Mouse (Mus musculus): ENCODE results near the gene Plekha5. TPM values are rescaled to one million over a fixed set of nuclear protein-coding genes. Genes with fewer than 3 reads are reported as not detected.
A peak's percentile ranks its signal among the peaks of the same experiment; 100 is the strongest.

Gene Plekha5
- polyA plus RNA-seq, 1 experiment from 2014 or later, result 33.5 TPM

DNA sequence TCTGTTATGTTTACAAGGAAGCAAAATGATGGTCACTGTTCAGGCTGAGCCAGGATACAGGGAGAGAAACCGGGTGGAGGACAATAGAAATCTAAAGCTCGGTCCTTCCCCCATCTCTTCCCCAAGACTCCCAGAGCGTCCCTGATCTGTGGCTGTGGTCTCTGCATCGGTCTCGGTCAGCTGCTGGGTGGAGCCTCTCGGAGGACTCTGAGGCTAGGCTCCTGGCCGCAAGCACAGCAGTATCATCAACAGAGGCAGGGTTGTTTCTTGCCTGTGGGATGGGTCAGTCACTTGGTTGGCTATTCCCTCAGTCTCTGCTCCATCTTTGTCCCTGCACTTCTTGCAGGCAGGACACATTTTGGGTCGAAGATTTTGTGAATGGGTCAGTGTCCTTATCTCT, 88.6 kb downstream of the Plekha5 start:
- H3K27me3 ChIP-seq (replicated peaks; ENCODE audit: control insufficient read depth, insufficient read depth, low read length), result no peaks in the 10 kb centered on the region
- H3K36me3 ChIP-seq (ENCODE audit: control insufficient read depth, insufficient read depth), result no peaks in the 10 kb centered on the region
- ATAC-seq, result no peak
- peaks cover 9% of the 10 kb centered on the region; the same call in 1 of the 2 replicates for H3K4me1 ChIP-seq (replicated peaks; ENCODE audit: control insufficient read depth, insufficient read depth, low read length)
- no peaks in the 10 kb centered on the region for H3K9me3 ChIP-seq (ENCODE audit: control insufficient read depth, low read length)
- H3K4me3 ChIP-seq (replicated peaks; ENCODE audit: low read length), result no peak overlapping the region
- WGBS, result 62% methylated on average over 8 of the region's 8 CpGs
- no peak overlapping the region for H3K27ac ChIP-seq (ENCODE audit: low read length)
- H3K9ac ChIP-seq (replicated peaks; ENCODE audit: low read depth, low read length), result no peak overlapping the region
- no peak overlapping the region for H3K4me2 ChIP-seq (ENCODE audit: low read length)

DNA sequence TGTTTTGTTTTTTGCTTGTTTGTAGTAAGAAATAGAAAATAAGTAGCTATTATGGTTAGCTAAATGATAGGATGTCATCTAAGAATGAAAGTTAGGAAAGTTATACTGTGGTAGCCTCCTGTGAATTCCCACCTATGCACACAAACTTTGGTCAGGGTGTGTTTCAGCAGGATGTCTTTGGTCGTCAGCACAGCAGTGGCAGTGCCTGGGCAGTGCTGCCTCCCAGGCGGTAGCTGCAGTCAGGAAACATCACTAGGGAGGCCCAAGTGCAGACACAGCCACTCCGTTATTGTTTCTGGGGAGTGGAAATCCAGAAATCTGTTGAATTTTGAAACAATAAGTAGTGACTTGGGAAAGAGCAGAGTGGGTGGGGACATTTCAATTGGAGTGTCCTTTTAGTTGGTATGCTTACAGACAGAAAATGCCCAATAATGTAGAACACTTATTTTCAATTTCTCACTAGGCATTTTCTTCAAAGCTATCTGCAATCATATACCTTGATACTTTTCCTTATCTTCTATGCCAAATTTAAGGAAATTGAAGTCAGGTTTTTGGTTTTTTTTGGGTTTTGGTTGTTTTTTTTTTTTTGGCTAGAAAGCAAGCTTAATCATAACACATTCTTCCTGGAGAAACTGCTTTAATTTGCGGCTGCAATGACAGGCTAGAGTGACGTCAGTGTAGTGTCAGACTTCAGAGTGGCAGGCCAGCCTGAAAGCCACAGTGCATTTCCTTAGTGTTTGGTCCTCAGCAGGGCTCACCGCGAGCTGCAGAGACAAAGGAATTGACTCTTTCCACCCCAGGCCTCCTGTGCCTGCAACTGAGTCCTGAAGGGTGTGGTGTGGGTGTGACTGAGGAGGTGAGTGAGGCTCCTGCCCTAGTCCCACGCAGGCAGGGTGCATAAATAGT, 90.6 kb downstream of the Plekha5 start:
- Histone ChIP-seq H3K27ac (ENCODE audit: low read length) (no peak overlapping the region), H3K9ac (replicated peaks; ENCODE audit: low read depth, low read length) (no peak overlapping the region), H3K27me3 (replicated peaks; ENCODE audit: control insufficient read depth, insufficient read depth, low read length) (no peaks in the 10 kb centered on the region), H3K4me2 (ENCODE audit: low read length) (no peak overlapping the region), H3K4me3 (replicated peaks; ENCODE audit: low read length) (no peak overlapping the region), H3K4me1 (replicated peaks; ENCODE audit: control insufficient read depth, insufficient read depth, low read length) (peaks cover 13% of the 10 kb centered on the region), H3K9me3 (ENCODE audit: control insufficient read depth, low read length) (no peaks in the 10 kb centered on the region), H3K36me3 (ENCODE audit: control insufficient read depth, insufficient read depth) (no peaks in the 10 kb centered on the region)
- 0 out of 2 replicates have a peak, but pooled peaks have one; percentile 17 for ATAC-seq
- 10% methylated on average over 8 of the region's 8 CpGs for WGBS

DNA sequence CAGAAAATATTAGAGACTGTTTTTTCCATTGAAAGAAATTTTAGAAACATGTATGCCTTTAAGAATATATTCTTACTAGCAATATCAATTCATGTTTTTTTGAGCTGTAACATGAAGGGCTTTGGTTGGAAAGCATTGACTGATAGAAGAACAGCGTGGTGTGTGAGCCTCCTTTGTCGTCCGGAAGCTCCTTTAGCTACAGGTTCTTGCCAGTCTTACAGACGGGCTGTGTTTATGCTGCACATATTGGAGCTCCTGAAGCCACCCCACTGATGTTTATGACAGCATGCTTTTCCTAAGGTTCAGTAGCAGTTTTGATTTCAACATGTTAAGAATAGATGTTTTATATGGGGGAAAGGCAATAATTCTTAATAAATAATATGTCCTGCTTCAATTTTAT, 91.7 kb downstream of the Plekha5 start:
- 43% methylated on average over 4 of the region's 4 CpGs for WGBS
- H3K4me1 ChIP-seq (replicated peaks; ENCODE audit: control insufficient read depth, insufficient read depth, low read length), result peaks cover 17% of the 10 kb centered on the region
- H3K36me3 ChIP-seq (ENCODE audit: control insufficient read depth, insufficient read depth), result no peaks in the 10 kb centered on the region
- no peak overlapping the region for H3K27ac ChIP-seq (ENCODE audit: low read length)
- H3K9me3 ChIP-seq (ENCODE audit: control insufficient read depth, low read length), result no peaks in the 10 kb centered on the region
- no peak overlapping the region for H3K4me3 ChIP-seq (replicated peaks; ENCODE audit: low read length)
- no peak for ATAC-seq
- no peak overlapping the region for H3K4me2 ChIP-seq (ENCODE audit: low read length)
- H3K27me3 ChIP-seq (replicated peaks; ENCODE audit: control insufficient read depth, insufficient read depth, low read length), result no peaks in the 10 kb centered on the region
- H3K9ac ChIP-seq (replicated peaks; ENCODE audit: low read depth, low read length), result no peak overlapping the region

DNA sequence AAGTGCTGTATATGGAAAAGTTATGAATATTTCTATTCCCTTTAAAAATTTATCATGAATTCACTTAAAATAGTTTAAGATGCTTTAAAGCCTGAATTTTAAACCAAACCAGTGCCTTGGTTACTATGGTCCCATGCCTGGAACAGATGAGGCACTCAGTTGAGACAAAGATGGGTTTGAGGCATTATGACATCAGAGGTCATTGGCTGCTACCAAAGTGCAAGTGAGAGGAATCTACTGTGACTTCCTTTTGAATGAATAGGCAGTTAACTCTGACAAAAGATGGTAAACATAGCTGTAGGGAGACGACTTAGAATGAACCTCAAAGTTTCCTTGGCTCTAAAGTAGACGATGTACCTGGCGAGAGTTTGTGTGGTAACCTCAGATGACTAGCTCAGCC, 92.3 kb downstream of the Plekha5 start:
- no peak for ATAC-seq
- WGBS, result 78% methylated on average over 3 of the region's 3 CpGs
- no peak overlapping the region for H3K4me3 ChIP-seq (replicated peaks; ENCODE audit: low read length)

DNA sequence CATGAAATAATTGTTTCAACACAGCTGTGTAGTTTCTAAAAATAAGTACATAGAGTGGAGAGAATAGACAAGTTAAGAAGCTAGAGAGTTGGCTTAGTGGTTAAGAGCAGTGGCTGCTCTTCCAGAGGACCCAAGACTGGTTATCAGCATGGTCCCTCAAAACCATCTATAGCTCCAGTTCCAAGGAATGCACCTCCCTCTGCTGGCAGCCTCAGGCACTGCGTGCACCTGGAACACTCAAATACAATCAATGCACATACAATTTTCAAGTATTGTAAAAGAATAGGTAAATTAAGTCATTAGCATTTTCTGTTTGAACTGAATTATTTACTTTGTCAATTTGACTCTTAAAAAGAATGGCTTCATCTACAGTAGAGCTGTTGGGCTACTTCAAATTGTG, 93.3 kb downstream of the Plekha5 start:
- 74% methylated on average over 1 of the region's 1 CpGs for WGBS
- ATAC-seq, result no peak
- H3K36me3 ChIP-seq (ENCODE audit: control insufficient read depth, insufficient read depth), result no peaks in the 10 kb centered on the region
- H3K27ac ChIP-seq (ENCODE audit: low read length), result no peak overlapping the region
- no peak overlapping the region for H3K4me2 ChIP-seq (ENCODE audit: low read length)
- no peaks in the 10 kb centered on the region for H3K9me3 ChIP-seq (ENCODE audit: control insufficient read depth, low read length)
- peaks cover 17% of the 10 kb centered on the region for H3K4me1 ChIP-seq (replicated peaks; ENCODE audit: control insufficient read depth, insufficient read depth, low read length)
- no peaks in the 10 kb centered on the region for H3K27me3 ChIP-seq (replicated peaks; ENCODE audit: control insufficient read depth, insufficient read depth, low read length)
- H3K4me3 ChIP-seq (replicated peaks; ENCODE audit: low read length), result no peak overlapping the region
- H3K9ac ChIP-seq (replicated peaks; ENCODE audit: low read depth, low read length), result no peak overlapping the region

More for the DNA sequence above, 92.3 kb downstream of the Plekha5 start:
- no peak overlapping the region for H3K4me2 ChIP-seq (ENCODE audit: low read length)
- H3K36me3 ChIP-seq (ENCODE audit: control insufficient read depth, insufficient read depth), result no peaks in the 10 kb centered on the region
- peaks cover 17% of the 10 kb centered on the region for H3K4me1 ChIP-seq (replicated peaks; ENCODE audit: control insufficient read depth, insufficient read depth, low read length)
- H3K27ac ChIP-seq (ENCODE audit: low read length), result no peak overlapping the region
- H3K27me3 ChIP-seq (replicated peaks; ENCODE audit: control insufficient read depth, insufficient read depth, low read length), result no peaks in the 10 kb centered on the region
- H3K9me3 ChIP-seq (ENCODE audit: control insufficient read depth, low read length), result no peaks in the 10 kb centered on the region
- no peak overlapping the region for H3K9ac ChIP-seq (replicated peaks; ENCODE audit: low read depth, low read length)

DNA sequence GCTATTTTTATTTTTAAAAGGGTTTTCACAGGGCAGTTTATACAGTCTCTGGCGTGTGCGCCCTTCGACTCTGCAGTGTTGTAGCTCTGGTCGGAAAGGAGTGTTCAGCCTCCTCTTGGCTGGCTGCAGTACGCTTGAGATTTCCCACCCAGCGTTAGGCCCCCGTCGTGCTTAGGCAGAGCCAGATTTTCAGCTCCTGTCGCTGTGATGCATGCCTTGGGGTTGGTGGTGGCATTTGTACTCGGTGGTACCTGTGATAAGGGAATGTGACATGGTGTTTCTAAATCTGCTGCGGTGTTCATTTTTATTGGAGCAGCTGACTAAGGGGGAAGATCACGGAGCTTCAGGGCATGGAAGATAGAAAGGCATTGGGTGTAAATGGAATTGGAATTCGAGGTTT, 95.2 kb downstream of the Plekha5 start:
- peaks cover 17% of the 10 kb centered on the region for H3K4me1 ChIP-seq (replicated peaks; ENCODE audit: control insufficient read depth, insufficient read depth, low read length)
- H3K9me3 ChIP-seq (ENCODE audit: control insufficient read depth, low read length), result no peaks in the 10 kb centered on the region
- no peak overlapping the region for H3K4me3 ChIP-seq (replicated peaks; ENCODE audit: low read length)
- H3K27me3 ChIP-seq (replicated peaks; ENCODE audit: control insufficient read depth, insufficient read depth, low read length), result no peaks in the 10 kb centered on the region
- H3K4me2 ChIP-seq (ENCODE audit: low read length), result no peak overlapping the region
- 0 out of 2 replicates have a peak, but pooled peaks have one; percentile 24 for ATAC-seq
- H3K36me3 ChIP-seq (ENCODE audit: control insufficient read depth, insufficient read depth), result no peaks in the 10 kb centered on the region
- WGBS, result 57% methylated on average over 13 of the region's 13 CpGs
- no peak overlapping the region for H3K9ac ChIP-seq (replicated peaks; ENCODE audit: low read depth, low read length)
- peak overlapping the region; percentile 1; the same call in 1 of the 2 replicates for H3K27ac ChIP-seq (ENCODE audit: low read length)

DNA sequence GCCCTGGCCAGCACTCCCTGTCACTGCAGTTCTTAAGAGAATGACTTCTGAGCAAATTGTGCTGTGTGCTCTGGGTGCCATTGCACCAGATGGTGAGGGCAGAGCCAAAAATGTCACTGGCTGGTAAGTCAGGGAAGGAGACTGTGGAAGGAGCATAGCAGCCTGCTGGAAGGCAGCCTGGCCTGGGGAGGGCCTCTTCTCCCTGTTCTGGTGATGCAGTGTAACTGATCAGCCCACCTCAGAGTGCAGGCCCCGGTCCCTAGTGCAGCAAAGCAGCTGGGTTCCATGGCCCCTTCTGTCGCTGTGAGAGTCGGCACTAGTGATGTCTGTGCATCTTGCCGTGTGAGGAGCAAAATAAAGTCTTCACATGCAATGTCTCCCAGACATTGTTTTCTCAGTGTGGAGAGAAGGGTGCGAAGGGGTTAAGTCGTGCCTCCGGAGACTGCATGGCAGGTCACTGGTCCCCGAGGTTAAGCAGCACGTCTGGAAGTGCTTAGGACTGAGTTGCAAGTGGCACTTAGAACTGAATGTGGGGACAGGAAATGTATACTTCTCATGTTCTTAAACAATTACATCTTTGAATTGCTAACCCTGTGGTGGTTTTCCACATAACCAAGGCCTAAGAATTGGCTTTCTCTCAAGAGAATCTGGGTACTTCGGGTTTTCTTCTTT, 95.8 kb downstream of the Plekha5 start:
- no peak overlapping the region for H3K4me2 ChIP-seq (ENCODE audit: low read length)
- H3K4me3 ChIP-seq (replicated peaks; ENCODE audit: low read length), result no peak overlapping the region
- peaks cover 14% of the 10 kb centered on the region for H3K4me1 ChIP-seq (replicated peaks; ENCODE audit: control insufficient read depth, insufficient read depth, low read length)
- H3K27me3 ChIP-seq (replicated peaks; ENCODE audit: control insufficient read depth, insufficient read depth, low read length), result no peaks in the 10 kb centered on the region
- no peaks in the 10 kb centered on the region for H3K9me3 ChIP-seq (ENCODE audit: control insufficient read depth, low read length)
- ATAC-seq, result peak; percentile 77
- no peak overlapping the region for H3K9ac ChIP-seq (replicated peaks; ENCODE audit: low read depth, low read length)
- H3K36me3 ChIP-seq (ENCODE audit: control insufficient read depth, insufficient read depth), result no peaks in the 10 kb centered on the region
- H3K27ac ChIP-seq (ENCODE audit: low read length), result peak overlapping the region; percentile 1; the same call in 1 of the 2 replicates
- 37% methylated on average over 10 of the region's 10 CpGs for WGBS

DNA sequence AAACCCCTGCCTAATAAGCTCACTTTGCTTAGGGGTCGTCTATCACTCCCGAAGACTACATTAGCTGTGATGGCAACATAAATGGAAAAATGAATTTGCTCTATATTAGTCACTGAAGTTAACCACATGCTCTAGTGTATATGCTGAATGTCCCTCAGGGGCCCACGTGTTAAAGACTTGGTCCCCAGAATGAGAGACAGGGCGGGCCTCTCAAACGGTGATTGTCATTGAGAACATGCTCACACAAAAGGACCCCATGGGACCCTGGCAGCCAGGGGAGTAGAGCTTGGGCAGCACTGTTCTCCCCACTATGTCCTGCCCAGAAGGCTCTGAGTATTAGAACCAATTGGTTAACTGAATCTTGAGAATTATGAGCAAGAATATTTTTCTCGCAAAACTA, 97.1 kb downstream of the Plekha5 start:
- H3K4me3 ChIP-seq (replicated peaks; ENCODE audit: low read length), result no peak overlapping the region
- no peak for ATAC-seq
- no peaks in the 10 kb centered on the region for H3K36me3 ChIP-seq (ENCODE audit: control insufficient read depth, insufficient read depth)
- WGBS, result 50% methylated on average over 6 of the region's 6 CpGs
- no peak overlapping the region for H3K4me2 ChIP-seq (ENCODE audit: low read length)
- H3K9me3 ChIP-seq (ENCODE audit: control insufficient read depth, low read length), result no peaks in the 10 kb centered on the region
- H3K4me1 ChIP-seq (replicated peaks; ENCODE audit: control insufficient read depth, insufficient read depth, low read length), result peaks cover 12% of the 10 kb centered on the region
- H3K27me3 ChIP-seq (replicated peaks; ENCODE audit: control insufficient read depth, insufficient read depth, low read length), result no peaks in the 10 kb centered on the region
- H3K9ac ChIP-seq (replicated peaks; ENCODE audit: low read depth, low read length), result no peak overlapping the region
- no peak overlapping the region for H3K27ac ChIP-seq (ENCODE audit: low read length)

DNA sequence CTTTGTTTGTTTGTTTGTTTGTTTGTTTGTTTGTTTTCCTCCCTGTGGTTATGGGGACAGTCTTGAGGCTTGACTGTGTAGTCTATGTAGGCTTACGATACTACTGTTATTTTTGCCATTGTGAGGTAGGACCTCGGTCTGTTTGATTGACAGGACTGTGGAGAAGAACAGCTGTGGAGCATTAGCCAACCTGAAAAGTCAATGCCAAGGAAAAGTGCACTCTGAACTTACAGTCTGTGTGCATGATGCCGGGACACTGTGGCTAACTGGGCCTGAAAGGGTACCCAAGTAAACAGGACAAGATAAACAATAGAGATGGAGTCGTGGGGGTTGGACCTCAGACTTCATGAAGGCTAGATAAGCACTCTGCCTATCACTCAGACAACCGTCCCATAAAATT, 98.0 kb downstream of the Plekha5 start:
- H3K4me1 ChIP-seq (replicated peaks; ENCODE audit: control insufficient read depth, insufficient read depth, low read length), result peaks cover 12% of the 10 kb centered on the region
- no peaks in the 10 kb centered on the region for H3K36me3 ChIP-seq (ENCODE audit: control insufficient read depth, insufficient read depth)
- H3K27me3 ChIP-seq (replicated peaks; ENCODE audit: control insufficient read depth, insufficient read depth, low read length), result no peaks in the 10 kb centered on the region
- no peak overlapping the region for H3K4me2 ChIP-seq (ENCODE audit: low read length)
- H3K9me3 ChIP-seq (ENCODE audit: control insufficient read depth, low read length), result no peaks in the 10 kb centered on the region
- no peak overlapping the region for H3K9ac ChIP-seq (replicated peaks; ENCODE audit: low read depth, low read length)
- no peak overlapping the region for H3K27ac ChIP-seq (ENCODE audit: low read length)
- H3K4me3 ChIP-seq (replicated peaks; ENCODE audit: low read length), result no peak overlapping the region
- ATAC-seq, result no peak
- WGBS, result 68% methylated on average over 5 of the region's 5 CpGs
